8 mouse cellular contexts compared by ENCODE assay signal in genomic region chr13:37964128-37965087, GRCm38 (mm10). TPM values are rescaled to one million over a fixed set of nuclear protein-coding genes. Genes with fewer than 3 reads are reported as not detected.
DNase-seq lines count a peak whose midpoint lies in the region; ATAC-seq and TF ChIP-seq lines count a peak whose summit lies in the region.

No protein-coding gene starts in this region.

- H3K27me3 ChIP-seq in heart, embryonic 10.5 days (ENCODE audit: insufficient read depth, poor library complexity, severe bottlenecking) = no peaks in the 10 kb centered on the region
- H3K27me3 ChIP-seq in heart, adult 2 months (ENCODE audit: control insufficient read depth, insufficient read depth, low read length) = no peaks in the 10 kb centered on the region
- no peaks in the 10 kb centered on the region for H3K27me3 ChIP-seq in G1E (ENCODE audit: insufficient read depth, low read length)
- no peaks in the 10 kb centered on the region for H3K27me3 ChIP-seq in heart, postnatal 0 days (ENCODE audit: control insufficient read depth, insufficient read depth, low read length)

- TF ChIP-seq EP300 in heart, adult 2 months (IDR thresholded peaks at IDR 0.05; ENCODE audit: insufficient read depth, low read depth, low read length) = no peak
- TF ChIP-seq EP300 in heart, postnatal 0 days (IDR thresholded peaks at IDR 0.05; ENCODE audit: low read depth) = no peak

- peak overlapping the region; percentile 73 for H3K4me2 ChIP-seq in heart, postnatal 0 days (ENCODE audit: low read depth, low read length)

- peak; percentile 77 for DNase-seq in heart, embryonic 10.5 days (ENCODE audit: low spot score)
- no peak for DNase-seq in heart, adult 2 months
- no peak for DNase-seq in G1E (ENCODE audit: low spot score)
- no peak for DNase-seq in heart, postnatal 0 days (ENCODE audit: low spot score)
- DNase-seq in gastrocnemius, postnatal 25 days = no peak
- DNase-seq in adrenal gland, adult 18-20 months (ENCODE audit: low spot score in 2 of 2) = no peak

- H3K79me2 ChIP-seq in heart, adult 2 months (replicated peaks; ENCODE audit: control insufficient read depth, insufficient read depth, low read length) = no peaks in the 10 kb centered on the region

- no peaks in the 10 kb centered on the region for H3K9me3 ChIP-seq in heart, embryonic 10.5 days
- no peaks in the 10 kb centered on the region for H3K9me3 ChIP-seq in G1E (replicated peaks)
- H3K9me3 ChIP-seq in heart, postnatal 0 days (replicated peaks; ENCODE audit: control insufficient read depth, low read length) = no peaks in the 10 kb centered on the region

- H3K27ac ChIP-seq in heart, embryonic 10.5 days = peak overlapping the region; percentile 86
- H3K27ac ChIP-seq in heart, adult 2 months = no peak overlapping the region
- no peak overlapping the region for H3K27ac ChIP-seq in heart, postnatal 0 days (ENCODE audit: low read depth)

- peaks cover 44% of the 10 kb centered on the region for H3K4me1 ChIP-seq in heart, embryonic 10.5 days
- H3K4me1 ChIP-seq in heart, adult 2 months (ENCODE audit: control insufficient read depth, insufficient read depth, low read length) = peaks cover 3% of the 10 kb centered on the region
- peaks cover 68% of the 10 kb centered on the region for H3K4me1 ChIP-seq in G1E (ENCODE audit: insufficient read depth, low read depth, low read length)
- H3K4me1 ChIP-seq in heart, postnatal 0 days (ENCODE audit: control insufficient read depth, insufficient read depth) = peaks cover 9% of the 10 kb centered on the region

- TF ChIP-seq POLR2A in heart, adult 2 months (IDR thresholded peaks at IDR 0.05; ENCODE audit: insufficient read depth, low read depth, low read length) = no peak

- no peak overlapping the region for H3K9ac ChIP-seq in heart, adult 2 months (ENCODE audit: low read depth, low read length)
- H3K9ac ChIP-seq in heart, postnatal 0 days (replicated peaks; ENCODE audit: low read depth, low read length) = no peak overlapping the region

- H3K36me3 ChIP-seq in heart, embryonic 10.5 days = no peaks in the 10 kb centered on the region
- H3K36me3 ChIP-seq in heart, adult 2 months (ENCODE audit: control insufficient read depth, insufficient read depth, low read length) = no peaks in the 10 kb centered on the region
- H3K36me3 ChIP-seq in G1E (replicated peaks) = no peaks in the 10 kb centered on the region
- no peaks in the 10 kb centered on the region for H3K36me3 ChIP-seq in heart, postnatal 0 days (replicated peaks; ENCODE audit: control insufficient read depth, insufficient read depth, low read length)

- intact Hi-C loops in heart, adult 2 months (cut with DNase I) = no loop called here

- TF ChIP-seq CTCF in heart, adult 2 months (IDR thresholded peaks at IDR 0.05) = no peak
- no peak for TF ChIP-seq CTCF in G1E (IDR thresholded peaks at IDR 0.05; ENCODE audit: low read depth, low read length)
- no peak for TF ChIP-seq CTCF in heart, postnatal 0 days (IDR thresholded peaks at IDR 0.05; ENCODE audit: low read depth)

- peak overlapping the region; percentile 60 for H3K4me3 ChIP-seq in heart, embryonic 10.5 days
- H3K4me3 ChIP-seq in heart, adult 2 months = no peak overlapping the region; the same call in 1 of the 2 replicates
- peak overlapping the region; percentile 68 for H3K4me3 ChIP-seq in G1E (ENCODE audit: low read depth, low read length)
- H3K4me3 ChIP-seq in heart, postnatal 0 days (ENCODE audit: low read depth, low read length) = peak overlapping the region; percentile 52

- WGBS in heart, embryonic 10.5 days = 42% methylated on average over 20 of the region's 20 CpGs
- WGBS in heart, adult 2 months = 52% methylated on average over 20 of the region's 20 CpGs
- WGBS in heart, postnatal 0 days = 44% methylated on average over 20 of the region's 20 CpGs

- ATAC-seq in G1E (ENCODE audit: extremely low read depth, insufficient number of reproducible peaks, low FRiP score, poor library complexity, severe bottlenecking) = no peak
- no peak for ATAC-seq in heart, postnatal 0 days (ENCODE audit: insufficient read depth, low read depth)
- ATAC-seq in megakaryocyte-erythroid progenitor cell, adult 5-6 weeks (replicated peaks; ENCODE audit: low FRiP score, low TSS enrichment, poor library complexity, severe bottlenecking) = peak; percentile 33; the same call in 1 of the 2 replicates
- no peak for ATAC-seq in monocyte, adult 5-6 weeks (replicated peaks; ENCODE audit: insufficient number of reproducible peaks, low FRiP score, low TSS enrichment, poor library complexity, severe bottlenecking)

RNA-seq across cellular contexts. Expression of gene Ssr1, which starts 29.6 kb away (rescaled TPM):
- polyA plus RNA-seq in heart, embryonic 10.5 days (2016; fragmentation: Nextera tagmentation; extraction: Ambion mirVana) = 114 TPM in 2 replicates
- 10 to 100 TPM; 41.7 to 44.9 TPM for total RNA-seq in heart, adult 2 months (2021)
- polyA plus RNA-seq in heart, adult 2 months (2012; rRNA removed) = 10.0 and 17.2 TPM in 2 replicates
- 95.6 and 101 TPM in 2 replicates for total RNA-seq in G1E (2014; fragmentation: Nextera tagmentation)
- total RNA-seq in G1E (2017) = 66.2 and 78.1 TPM in 2 replicates
- polyA plus RNA-seq in G1E (2012) = 59.2 and 72.3 TPM in 2 replicates
- total RNA-seq in heart, postnatal 0 days (2014; rRNA removed; ENCODE audit: low replicate concordance) = 16.6 and 19.1 TPM in 2 replicates
- 50.7 and 53.6 TPM in 2 replicates for polyA plus RNA-seq in heart, postnatal 0 days (2015; fragmentation: Nextera tagmentation; extraction: Ambion mirVana)
- 58.6 and 105 TPM in 2 replicates for total RNA-seq in megakaryocyte-erythroid progenitor cell, adult 5-6 weeks (2014; fragmentation: Nextera tagmentation)
- total RNA-seq in megakaryocyte-erythroid progenitor cell, adult 5-6 weeks (2017) = 104 and 158 TPM in 2 replicates
- total RNA-seq in monocyte, adult 5-6 weeks (2017) = 66.0 to 74.1 TPM (median 72.0 TPM) in 3 replicates
- 10 to 100 TPM; 55.6 to 68.6 TPM for total RNA-seq in gastrocnemius, postnatal 25 days (2021)
- total RNA-seq in adrenal gland, adult 18-20 months (2021) = 100 to 1,000 TPM; 116 to 173 TPM
